Mouse (Mus musculus) kidney, postnatal 14 days (tissue): Measurements from ENCODE around the gene Hira.
"Not testable (repeated sequence)": the region's sequence is repeated elsewhere in the genome, so short reads cannot be mapped to it uniquely, and the experiment has no call there.

ENCODE experiments used
- DNase-seq: peaks from one replicate; pipeline ENCODE4 v3.0.0; 2022; ENCODE audit warnings: mixed read lengths

Gene Hira

GRCm38 (mm10) chr16:18927963-18928362 lies 51.1 kb downstream of the Hira start:
- DNase-seq = no peak

- DNase-seq = no peak
These were observed 61.7 kb downstream of the Hira start for GRCm38 (mm10) chr16:18938321-18939082.

- no peak for DNase-seq
These were observed 67.1 kb downstream of the Hira start for GRCm38 (mm10) chr16:18943906-18944305.

GRCm38 (mm10) chr16:18948941-18949340 lies 72.1 kb downstream of the Hira start:
- DNase-seq = no peak

- no peak for DNase-seq
These were observed 73.5 kb downstream of the Hira start for GRCm38 (mm10) chr16:18950351-18950750.

- no peak for DNase-seq
These were observed 76.0 kb downstream of the Hira start for GRCm38 (mm10) chr16:18952813-18953212.

GRCm38 (mm10) chr16:18955070-18955469 lies 78.2 kb downstream of the Hira start:
- DNase-seq = no peak

GRCm38 (mm10) chr16:18963486-18963885 lies 86.6 kb downstream of the Hira start:
- no peak for DNase-seq

GRCm38 (mm10) chr16:18969420-18970128 lies 92.7 kb downstream of the Hira start:
- DNase-seq = no peak

- DNase-seq = no peak
These were observed 94.0 kb downstream of the Hira start for GRCm38 (mm10) chr16:18970837-18971236.

- not testable (repeated sequence) for DNase-seq
These were observed 98.8 kb downstream of the Hira start for GRCm38 (mm10) chr16:18975665-18976064.

- no peak for DNase-seq
These were observed 99.5 kb downstream of the Hira start for GRCm38 (mm10) chr16:18976315-18976714.

- no peak for DNase-seq
These were observed 109.5 kb downstream of the Hira start for GRCm38 (mm10) chr16:18986381-18986780.

GRCm38 (mm10) chr16:18986860-18987259 lies 110.0 kb downstream of the Hira start:
- no peak for DNase-seq

- DNase-seq = not testable (repeated sequence)
These were observed 126.0 kb downstream of the Hira start for GRCm38 (mm10) chr16:19002610-19003389.

- no peak for DNase-seq
These were observed 126.9 kb downstream of the Hira start for GRCm38 (mm10) chr16:19003757-19004156.

- DNase-seq = no peak
These were observed 128.5 kb downstream of the Hira start for GRCm38 (mm10) chr16:19005298-19005697.

- DNase-seq = no peak
These were observed 129.9 kb downstream of the Hira start for GRCm38 (mm10) chr16:19006715-19007114.

- not testable (repeated sequence) for DNase-seq
These were observed 130.4 kb downstream of the Hira start for GRCm38 (mm10) chr16:19007186-19007591.

GRCm38 (mm10) chr16:19010710-19011109 lies 133.9 kb downstream of the Hira start:
- no peak for DNase-seq

GRCm38 (mm10) chr16:19013550-19013949 lies 136.7 kb downstream of the Hira start:
- no peak for DNase-seq

- no peak for DNase-seq
These were observed 137.8 kb downstream of the Hira start for GRCm38 (mm10) chr16:19014650-19015049.
